Comparison of ENCODE assay signal across 8 mouse cellular contexts in the genomic region with DNA sequence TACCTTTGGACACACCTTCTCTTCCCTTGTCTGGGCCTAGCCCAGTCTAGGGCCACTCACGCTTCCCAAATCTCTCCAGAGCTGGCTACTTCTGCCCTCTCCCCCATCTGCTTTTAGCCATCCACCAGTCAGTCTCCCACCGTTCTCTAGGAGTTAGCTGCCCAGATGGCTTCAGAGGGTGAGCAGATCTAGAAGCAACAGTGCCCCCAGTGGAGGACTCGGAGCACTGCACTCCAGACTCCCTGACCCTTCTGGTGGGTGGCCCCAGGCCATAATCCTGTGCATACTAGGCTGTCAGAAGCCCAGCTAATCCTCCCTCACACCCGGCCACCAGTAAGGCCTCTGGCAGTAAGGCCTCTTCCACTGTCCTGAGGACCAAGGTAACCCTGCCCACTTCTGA. TPM values are rescaled to one million over a fixed set of nuclear protein-coding genes. Genes with fewer than 3 reads are reported as not detected.
A peak's percentile ranks its signal among the peaks of the same experiment; 100 is the strongest.
DNase-seq lines count a peak whose midpoint lies in the region; ATAC-seq and TF ChIP-seq lines count a peak whose summit lies in the region.

No protein-coding gene starts in this region.

- H3K4me3 ChIP-seq in E14TG2a.4 (replicated peaks; ENCODE audit: low read length): no peak overlapping the region
- H3K4me3 ChIP-seq in cortical plate, adult 2 months (ENCODE audit: insufficient read depth, low read length): no peak overlapping the region
- no peak overlapping the region for H3K4me3 ChIP-seq in kidney, embryonic 16.5 days (ENCODE audit: low read length)
- no peak overlapping the region for H3K4me3 ChIP-seq in lung, postnatal 0 days (ENCODE audit: low read depth, low read length)

- H3K27me3 ChIP-seq in E14TG2a.4 (ENCODE audit: insufficient read depth, low read length): peaks cover 41% of the 10 kb centered on the region
- H3K27me3 ChIP-seq in kidney, embryonic 16.5 days (ENCODE audit: insufficient read depth, low read length): no peaks in the 10 kb centered on the region
- H3K27me3 ChIP-seq in lung, postnatal 0 days (replicated peaks; ENCODE audit: insufficient read depth, low read length): no peaks in the 10 kb centered on the region

- ATAC-seq in kidney, embryonic 16.5 days (ENCODE audit: low FRiP score, low TSS enrichment): peak; percentile 11; the same call in 1 of the 2 replicates
- ATAC-seq in lung, postnatal 0 days: peak; percentile 56

- no peak for TF ChIP-seq POLR2A in cortical plate, adult 2 months (IDR thresholded peaks at IDR 0.05; ENCODE audit: extremely low read depth, insufficient read depth, low read length)

- no peak for TF ChIP-seq EP300 in lung, postnatal 0 days (IDR thresholded peaks at IDR 0.05)

- whole genome bisulfite sequencing in kidney, embryonic 16.5 days: 5% methylated on average over 4 of the region's 4 CpGs
- WGBS in lung, postnatal 0 days: 7% methylated on average over 4 of the region's 4 CpGs

- peak; percentile 40 to 78 for DNase-seq in adrenal gland, adult (ENCODE audit: inconsistent age in 2 of 2, low spot score in 1 of 2)
- DNase-seq in gastrocnemius, postnatal 25 days: peak; percentile 33
- DNase-seq in lung, postnatal 0 days (ENCODE audit: low spot score): peak; percentile 76
- DNase-seq in retina, embryonic 14.5 days (ENCODE audit: low spot score): peak; percentile 96
- DNase-seq in urinary bladder, postnatal 36 days (ENCODE audit: low spot score in 2 of 2): peak; percentile 27 to 33

- H3K36me3 ChIP-seq in E14TG2a.4 (ENCODE audit: insufficient read depth, low read length): no peaks in the 10 kb centered on the region
- no peaks in the 10 kb centered on the region for H3K36me3 ChIP-seq in kidney, embryonic 16.5 days (ENCODE audit: insufficient read depth, low read length)
- H3K36me3 ChIP-seq in lung, postnatal 0 days (ENCODE audit: insufficient read depth, low read length): no peaks in the 10 kb centered on the region

- peak; percentile 95 for TF ChIP-seq CTCF in E14TG2a.4 (conservative IDR thresholded peaks at IDR 0.05; ENCODE audit: low read length)
- TF ChIP-seq CTCF in cortical plate, adult 2 months (IDR thresholded peaks at IDR 0.05; ENCODE audit: extremely low read depth, insufficient read depth, low read length): peak; percentile 85
- peak; percentile 86 for TF ChIP-seq CTCF in lung, postnatal 0 days (IDR thresholded peaks at IDR 0.05)

- no peak overlapping the region for H3K4me2 ChIP-seq in kidney, embryonic 16.5 days (replicated peaks; ENCODE audit: low read depth, low read length)
- H3K4me2 ChIP-seq in lung, postnatal 0 days (replicated peaks; ENCODE audit: low read depth, low read length): no peak overlapping the region

- no peak overlapping the region for H3K9ac ChIP-seq in kidney, embryonic 16.5 days (replicated peaks; ENCODE audit: low read length)
- no peak overlapping the region for H3K9ac ChIP-seq in lung, postnatal 0 days (replicated peaks; ENCODE audit: low read depth)

- H3K4me1 ChIP-seq in E14TG2a.4 (replicated peaks; ENCODE audit: low read depth, low read length): no peaks in the 10 kb centered on the region
- H3K4me1 ChIP-seq in cortical plate, adult 2 months (ENCODE audit: control insufficient read depth, insufficient read depth, low read length): peaks cover 8% of the 10 kb centered on the region; the same call in 1 of the 2 replicates
- no peaks in the 10 kb centered on the region for H3K4me1 ChIP-seq in kidney, embryonic 16.5 days (ENCODE audit: insufficient read depth, low read length)
- H3K4me1 ChIP-seq in lung, postnatal 0 days (ENCODE audit: insufficient read depth, low read depth, low read length): no peaks in the 10 kb centered on the region

- H3K27ac ChIP-seq in cortical plate, adult 2 months (ENCODE audit: insufficient read depth, low read length): no peak overlapping the region
- no peak overlapping the region for H3K27ac ChIP-seq in kidney, embryonic 16.5 days (ENCODE audit: low read length)
- no peak overlapping the region for H3K27ac ChIP-seq in lung, postnatal 0 days (ENCODE audit: low read length)

- H3K9me3 ChIP-seq in E14TG2a.4 (ENCODE audit: low read length): no peaks in the 10 kb centered on the region
- no peaks in the 10 kb centered on the region for H3K9me3 ChIP-seq in kidney, embryonic 16.5 days (ENCODE audit: low read length)
- no peaks in the 10 kb centered on the region for H3K9me3 ChIP-seq in lung, postnatal 0 days (ENCODE audit: low read length)

RNA-seq across cellular contexts. Expression of a gene that starts 43.8 kb away (rescaled TPM):
- 66.4 and 70.6 TPM in 2 replicates for polyA plus RNA-seq in cortical plate, adult 2 months (2012; rRNA removed)
- under 1 TPM; 0.05 to 0.21 TPM for total RNA-seq in gastrocnemius, postnatal 25 days (2021)
- polyA plus RNA-seq in kidney, embryonic 16.5 days (2015; fragmentation: Nextera tagmentation; extraction: Ambion mirVana): 3.6 and 3.8 TPM in 2 replicates
- polyA plus RNA-seq in lung, postnatal 0 days (2015; fragmentation: Nextera tagmentation; extraction: Ambion mirVana): 4.6 and 5.5 TPM in 2 replicates

RNA-seq across cellular contexts. Expression of a gene that starts 48.9 kb away (rescaled TPM):
- polyA plus RNA-seq in cortical plate, adult 2 months (2012; rRNA removed): 64.5 and 68.2 TPM in 2 replicates
- total RNA-seq in gastrocnemius, postnatal 25 days (2021): 10 to 100 TPM; 31.2 to 34.0 TPM
- polyA plus RNA-seq in kidney, embryonic 16.5 days (2015; fragmentation: Nextera tagmentation; extraction: Ambion mirVana): 51.9 and 53.8 TPM in 2 replicates
- 20.5 and 23.0 TPM in 2 replicates for polyA plus RNA-seq in lung, postnatal 0 days (2015; fragmentation: Nextera tagmentation; extraction: Ambion mirVana)

RNA-seq across cellular contexts. Expression of a gene that starts 52.1 kb away (rescaled TPM):
- polyA plus RNA-seq in cortical plate, adult 2 months (2012; rRNA removed): 25.9 and 28.2 TPM in 2 replicates
- total RNA-seq in gastrocnemius, postnatal 25 days (2021): not detected
- 17.2 and 20.1 TPM in 2 replicates for polyA plus RNA-seq in kidney, embryonic 16.5 days (2015; fragmentation: Nextera tagmentation; extraction: Ambion mirVana)
- polyA plus RNA-seq in lung, postnatal 0 days (2015; fragmentation: Nextera tagmentation; extraction: Ambion mirVana): 0.10 TPM in 1 of 2 replicates, not detected in the other

RNA-seq across cellular contexts. Expression of a gene that starts 54.0 kb away (rescaled TPM):
- 17.8 and 19.5 TPM in 2 replicates for polyA plus RNA-seq in cortical plate, adult 2 months (2012; rRNA removed)
- 10 to 100 TPM; 11.3 to 14.6 TPM for total RNA-seq in gastrocnemius, postnatal 25 days (2021)
- 26.3 and 27.3 TPM in 2 replicates for polyA plus RNA-seq in kidney, embryonic 16.5 days (2015; fragmentation: Nextera tagmentation; extraction: Ambion mirVana)
- 17.5 and 19.4 TPM in 2 replicates for polyA plus RNA-seq in lung, postnatal 0 days (2015; fragmentation: Nextera tagmentation; extraction: Ambion mirVana)

Comparison
In these comparisons a context has a peak if more than half of its experiments do, and no peak if none do; other contexts are left out.
1. DNase-seq: peak in every context shown above with its lines; median percentile 96 in retina, embryonic 14.5 days; 76 in lung, postnatal 0 days; 59 in adrenal gland, adult; 33 in gastrocnemius, postnatal 25 days; 30 in urinary bladder, postnatal 36 days.
2. RNA of a gene that starts 43.8 kb away (polyA plus RNA-seq): 66.4 to 70.6 TPM in cortical plate, adult 2 months; 4.6 to 5.5 TPM in lung, postnatal 0 days and 3.6 to 3.8 TPM in kidney, embryonic 16.5 days; every median in the first group is over 10 times any median in the second.
3. RNA of a gene that starts 52.1 kb away (polyA plus RNA-seq): 25.9 to 28.2 TPM in cortical plate, adult 2 months and 17.2 to 20.1 TPM in kidney, embryonic 16.5 days; 0.10 TPM in lung, postnatal 0 days; every median in the first group is over 10 times any median in the second.
4. Peak in every context shown above with its lines, with median percentiles within 50 percentile points of each other: CTCF ChIP-seq.